In genomic region chr16:48190399-48190798, GRCm38 (mm10) we compare ENCODE assay signal across 14 mouse cellular contexts.
DNase-seq lines count a peak whose midpoint lies in the region; ATAC-seq and TF ChIP-seq lines count a peak whose summit lies in the region.
"Had no signal": no experiment of that assay in that cellular context is flagged by ENCODE, and none has a peak within 500 bp of the region (broad histone marks: within the 10 kb centered on the region; RNA-seq: fewer than 3 reads in every experiment).

No protein-coding gene starts in this region.

- no peaks in the 10 kb centered on the region for H3K36me3 ChIP-seq in hindbrain, embryonic 14.5 days (replicated peaks; ENCODE audit: control insufficient read depth, insufficient read depth)
- no peaks in the 10 kb centered on the region for H3K36me3 ChIP-seq in midbrain, postnatal 0 days (ENCODE audit: insufficient read depth, low read length)
- H3K36me3 ChIP-seq in heart, embryonic 11.5 days (ENCODE audit: control insufficient read depth, insufficient read depth, low read length) = no peaks in the 10 kb centered on the region
- no peaks in the 10 kb centered on the region for H3K36me3 ChIP-seq in intestine, embryonic 15.5 days
- H3K36me3 ChIP-seq: embryonic facial prominence, embryonic 15.5 days; heart, embryonic 10.5 days had no signal

- DNase-seq in adrenal gland, adult (ENCODE audit: inconsistent age in 2 of 2, low spot score in 1 of 2) = peak; percentile 13 to 59
- no peak for DNase-seq in adrenal gland, postnatal 4 days (ENCODE audit: low spot score in 2 of 2)
- peak; percentile 19 for DNase-seq in left cerebral cortex, postnatal 4 days
- no peak for DNase-seq in left cerebral cortex, adult 2 months (ENCODE audit: extremely low spot score in 1 of 2, low spot score in 2 of 2)
- no peak for DNase-seq in hindbrain, embryonic 14.5 days (ENCODE audit: low spot score)
- no peak for DNase-seq in midbrain, postnatal 0 days (ENCODE audit: low spot score)
- DNase-seq: cerebellum, adult 11-12 months; right cerebral cortex, postnatal 4 days had no signal

- H3K9ac ChIP-seq in hindbrain, embryonic 14.5 days = no peak overlapping the region
- H3K9ac ChIP-seq in midbrain, postnatal 0 days (replicated peaks; ENCODE audit: low read length, poor library complexity, severe bottlenecking) = no peak overlapping the region
- no peak overlapping the region for H3K9ac ChIP-seq in heart, embryonic 11.5 days (ENCODE audit: low read depth, low read length)
- no peak overlapping the region for H3K9ac ChIP-seq in intestine, embryonic 15.5 days
- H3K9ac ChIP-seq: embryonic facial prominence, embryonic 15.5 days had no signal

- no peak for TF ChIP-seq CTCF in left cerebral cortex, adult 2 months (IDR thresholded peaks at IDR 0.05)
- no peak for TF ChIP-seq CTCF in midbrain, postnatal 0 days (IDR thresholded peaks at IDR 0.05)

- 68% methylated on average over 12 of the region's 12 CpGs for WGBS in hindbrain, embryonic 14.5 days
- WGBS in midbrain, postnatal 0 days = 63% methylated on average over 12 of the region's 12 CpGs
- 78% methylated on average over 12 of the region's 12 CpGs for WGBS in heart, embryonic 11.5 days (ENCODE audit: insufficient replicate concordance)
- WGBS in intestine, embryonic 15.5 days = 81% methylated on average over 12 of the region's 12 CpGs

- H3K4me2 ChIP-seq in hindbrain, embryonic 14.5 days (replicated peaks) = no peak overlapping the region
- H3K4me2 ChIP-seq in midbrain, postnatal 0 days (ENCODE audit: low read depth, low read length, poor library complexity, severe bottlenecking) = no peak overlapping the region
- no peak overlapping the region for H3K4me2 ChIP-seq in heart, embryonic 11.5 days
- no peak overlapping the region for H3K4me2 ChIP-seq in intestine, embryonic 15.5 days (replicated peaks)
- H3K4me2 ChIP-seq: embryonic facial prominence, embryonic 15.5 days had no signal

- no peaks in the 10 kb centered on the region for H3K4me1 ChIP-seq in hindbrain, embryonic 14.5 days (replicated peaks; ENCODE audit: control insufficient read depth, insufficient read depth, low read length)
- H3K4me1 ChIP-seq in midbrain, postnatal 0 days (ENCODE audit: insufficient read depth, low read length) = no peaks in the 10 kb centered on the region
- H3K4me1 ChIP-seq in heart, embryonic 11.5 days (ENCODE audit: control insufficient read depth, insufficient read depth, low read length) = no peaks in the 10 kb centered on the region
- H3K4me1 ChIP-seq in intestine, embryonic 15.5 days (replicated peaks) = no peaks in the 10 kb centered on the region
- H3K4me1 ChIP-seq: embryonic facial prominence, embryonic 15.5 days; heart, embryonic 10.5 days had no signal

- no peak overlapping the region for H3K4me3 ChIP-seq in left cerebral cortex, adult 2 months
- H3K4me3 ChIP-seq in hindbrain, embryonic 14.5 days (replicated peaks; ENCODE audit: low read length) = no peak overlapping the region
- H3K4me3 ChIP-seq in midbrain, postnatal 0 days (ENCODE audit: low read depth, low read length) = no peak overlapping the region
- no peak overlapping the region for H3K4me3 ChIP-seq in heart, embryonic 11.5 days (ENCODE audit: low read depth, low read length)
- no peak overlapping the region for H3K4me3 ChIP-seq in intestine, embryonic 15.5 days (replicated peaks)
- H3K4me3 ChIP-seq: embryonic facial prominence, embryonic 15.5 days; heart, embryonic 10.5 days; myocyte had no signal

- intact Hi-C loops in left cerebral cortex, postnatal 4 days (cut with DNase I) = no loop called here
- intact Hi-C loops in left cerebral cortex, adult 2 months (cut with DNase I) = no loop called here

- no peak overlapping the region for H3K27ac ChIP-seq in left cerebral cortex, adult 2 months
- no peak overlapping the region for H3K27ac ChIP-seq in hindbrain, embryonic 14.5 days
- H3K27ac ChIP-seq in midbrain, postnatal 0 days (ENCODE audit: low read depth, low read length) = no peak overlapping the region
- H3K27ac ChIP-seq in heart, embryonic 11.5 days (ENCODE audit: low read depth, low read length) = no peak overlapping the region
- no peak overlapping the region for H3K27ac ChIP-seq in intestine, embryonic 15.5 days
- H3K27ac ChIP-seq: embryonic facial prominence, embryonic 15.5 days; heart, embryonic 10.5 days had no signal

- H3K9me3 ChIP-seq in hindbrain, embryonic 14.5 days (ENCODE audit: control insufficient read depth, low read length) = no peaks in the 10 kb centered on the region
- H3K9me3 ChIP-seq in midbrain, postnatal 0 days (ENCODE audit: low read length) = no peaks in the 10 kb centered on the region
- no peaks in the 10 kb centered on the region for H3K9me3 ChIP-seq in heart, embryonic 11.5 days (replicated peaks; ENCODE audit: control insufficient read depth, low read length)
- H3K9me3 ChIP-seq in intestine, embryonic 15.5 days = no peaks in the 10 kb centered on the region
- H3K9me3 ChIP-seq: embryonic facial prominence, embryonic 15.5 days; heart, embryonic 10.5 days had no signal

- no peaks in the 10 kb centered on the region for H3K27me3 ChIP-seq in hindbrain, embryonic 14.5 days (ENCODE audit: control insufficient read depth, insufficient read depth, low read length)
- H3K27me3 ChIP-seq in midbrain, postnatal 0 days (ENCODE audit: insufficient read depth, low read length) = no peaks in the 10 kb centered on the region
- H3K27me3 ChIP-seq in heart, embryonic 11.5 days (ENCODE audit: control insufficient read depth, insufficient read depth, low read length) = no peaks in the 10 kb centered on the region
- no peaks in the 10 kb centered on the region for H3K27me3 ChIP-seq in intestine, embryonic 15.5 days (replicated peaks)
- H3K27me3 ChIP-seq: embryonic facial prominence, embryonic 15.5 days had no signal

- peak; percentile 51; the same call in 1 of the 2 replicates for ATAC-seq in hindbrain, embryonic 14.5 days (ENCODE audit: low FRiP score)
- ATAC-seq in midbrain, postnatal 0 days (ENCODE audit: low FRiP score) = 0 out of 2 replicates have a peak, but pooled peaks have one; percentile 13
- no peak for ATAC-seq in heart, embryonic 11.5 days (replicated peaks; ENCODE audit: insufficient number of reproducible peaks, low FRiP score, low TSS enrichment)
- ATAC-seq in intestine, embryonic 15.5 days = no peak
- ATAC-seq: intestine, embryonic 16.5 days had no signal

Comparison
In these comparisons a context has a peak if more than half of its experiments do, and no peak if none do; other contexts are left out.
1. DNase-seq: peak in adrenal gland, adult (2 of 2) and left cerebral cortex, postnatal 4 days (single experiment); none in adrenal gland, postnatal 4 days (0 of 2), left cerebral cortex, adult 2 months (0 of 2), hindbrain, embryonic 14.5 days (single experiment) and midbrain, postnatal 0 days (single experiment).
2. ATAC-seq: peak in hindbrain, embryonic 14.5 days (single experiment) and midbrain, postnatal 0 days (single experiment); none in heart, embryonic 11.5 days (single experiment) and intestine, embryonic 15.5 days (single experiment).